Mouse (Mus musculus) forebrain, embryonic 15.5 days (tissue): ENCODE data around the gene Txlnb. TPM values are rescaled to one million over a fixed set of nuclear protein-coding genes. Genes with fewer than 3 reads are reported as not detected.
A peak's percentile ranks its signal among the peaks of the same experiment; 100 is the strongest.
"Not testable (repeated sequence)": the region's sequence is repeated elsewhere in the genome, so short reads cannot be mapped to it uniquely, and the experiment has no call there.

Experiments
- ATAC-seq: fragments of 200-750 bp; cut with Nextera tagmentation; replicated peaks from 2 replicates; pipeline ENCODE4 v1.8.0; 2017; ENCODE audit warnings: mild to moderate bottlenecking, moderate TSS enrichment, moderate library complexity
- H3K27ac ChIP-seq: fragments of 300-500 bp; sonication (generic); replicated peaks from 2 replicates; pipeline ENCODE4 v1.5.1; 2015; ENCODE audit warnings: mild to moderate bottlenecking, inconsistent platforms
- H3K27me3 ChIP-seq: fragments of 300-500 bp; sonication (generic); 2 replicates; pipeline ENCODE4 v1.6.1; 2015; ENCODE audit warnings: inconsistent platforms
- H3K36me3 ChIP-seq: fragments of 300-500 bp; sonication (generic); 2 replicates; pipeline ENCODE4 v1.6.1; 2015; ENCODE audit warnings: mild to moderate bottlenecking, inconsistent platforms
- H3K4me1 ChIP-seq: fragments of 300-500 bp; sonication (generic); 2 replicates; pipeline ENCODE4 v1.6.1; 2015; ENCODE audit warnings: inconsistent platforms
- H3K4me2 ChIP-seq: fragments of 300-500 bp; sonication (generic); replicated peaks from 2 replicates; pipeline ENCODE4 v1.6.1; 2015; ENCODE audit warnings: mild to moderate bottlenecking, inconsistent platforms
- H3K4me3 ChIP-seq: fragments of 300-500 bp; sonication (generic); 2 replicates; pipeline ENCODE4 v1.5.1; 2015; ENCODE audit warnings: mild to moderate bottlenecking, inconsistent platforms
- H3K9ac ChIP-seq: fragments of 300-500 bp; sonication (generic); replicated peaks from 2 replicates; pipeline ENCODE4 v1.6.1; 2015; ENCODE audit warnings: mild to moderate bottlenecking, inconsistent platforms
- H3K9me3 ChIP-seq: fragments of 300-500 bp; sonication (generic); 2 replicates; pipeline ENCODE4 v1.6.1; 2016; ENCODE audit warnings: inconsistent platforms
- WGBS: fragments of 180-500 bp; shearing (Covaris S2); methylation state at CpG from one replicate; pipeline ENCODE4 v1.1.7; 2015; ENCODE audit warnings: mixed read lengths; 5-methylcytosine and 5-hydroxymethylcytosine counted together
- polyA plus RNA-seq: library from polyadenylated mRNA; unstranded; fragments of >200 nt; fragmentation: Nextera tagmentation; extraction: Ambion mirVana; gene quantifications from 2 replicates; pipeline ENCODE4 v1.2.1, GENCODE M21; 2015

The Txlnb gene
- 0.28 and 0.42 TPM in 2 replicates for polyA plus RNA-seq

- Histone ChIP-seq H3K27ac (0 out of 2 replicates have a peak within 1 kb of the TSS, but pooled peaks have one; percentile 21), H3K4me3 (peak within 1 kb of the TSS; percentile 17)
- 3% methylated on average over 13 of the region's 13 CpGs for WGBS
Observed at GRCm38 (mm10) chr10:17795767-17796631, at the start of gene Txlnb. Gene Txlnb (plus strand): TSS chr10:17796226.

GRCm38 (mm10) chr10:17752478-17752877 lies 43.5 kb upstream of the Txlnb start:
- Histone ChIP-seq H3K36me3 (no peaks in the 10 kb centered on the region), H3K4me2 (no peak overlapping the region), H3K4me1 (no peaks in the 10 kb centered on the region), H3K27me3 (no peaks in the 10 kb centered on the region), H3K9me3 (no peaks in the 10 kb centered on the region), H3K4me3 (no peak overlapping the region), H3K9ac (no peak overlapping the region), H3K27ac (no peak overlapping the region)
- no peak for ATAC-seq
- WGBS: 76% methylated on average over 5 of the region's 5 CpGs

More at GRCm38 (mm10) chr10:17795767-17796631, at the start of gene Txlnb:
- Histone ChIP-seq H3K9me3 (no peaks in the 10 kb centered on the region), H3K9ac (peak within 1 kb of the TSS; percentile 19; the same call in 1 of the 2 replicates), H3K4me1 (peaks cover 11% of the 10 kb centered on the region), H3K4me2 (peak within 1 kb of the TSS; percentile 38), H3K36me3 (no peaks in the 10 kb centered on the region), H3K27me3 (no peaks in the 10 kb centered on the region)
- peak; percentile 86 for ATAC-seq

- 94% methylated on average over 3 of the region's 3 CpGs for WGBS
- ATAC-seq: no peak
- H3K27me3 ChIP-seq: no peaks in the 10 kb centered on the region
Observed at GRCm38 (mm10) chr10:17759772-17760171, 36.3 kb upstream of the Txlnb start.

GRCm38 (mm10) chr10:17760750-17761613 lies 35.0 kb upstream of the Txlnb start:
- Histone ChIP-seq H3K4me2 (no peak overlapping the region), H3K27me3 (no peaks in the 10 kb centered on the region), H3K4me1 (no peaks in the 10 kb centered on the region), H3K27ac (no peak overlapping the region), H3K9me3 (no peaks in the 10 kb centered on the region), H3K9ac (no peak overlapping the region), H3K4me3 (no peak overlapping the region), H3K36me3 (no peaks in the 10 kb centered on the region)
- no peak for ATAC-seq
- WGBS: 79% methylated on average over 9 of the region's 9 CpGs

More at GRCm38 (mm10) chr10:17759772-17760171, 36.3 kb upstream of the Txlnb start:
- H3K9ac ChIP-seq: no peak overlapping the region
- no peaks in the 10 kb centered on the region for H3K36me3 ChIP-seq
- H3K9me3 ChIP-seq: no peaks in the 10 kb centered on the region
- no peak overlapping the region for H3K4me3 ChIP-seq
- H3K27ac ChIP-seq: no peak overlapping the region
- no peaks in the 10 kb centered on the region for H3K4me1 ChIP-seq
- no peak overlapping the region for H3K4me2 ChIP-seq

GRCm38 (mm10) chr10:17761652-17762051 lies 34.4 kb upstream of the Txlnb start:
- H3K4me2 ChIP-seq: no peak overlapping the region
- no peak overlapping the region for H3K27ac ChIP-seq
- H3K36me3 ChIP-seq: no peaks in the 10 kb centered on the region
- WGBS: 86% methylated on average over 1 of the region's 1 CpGs
- no peak overlapping the region for H3K9ac ChIP-seq
- H3K27me3 ChIP-seq: no peaks in the 10 kb centered on the region
- H3K9me3 ChIP-seq: no peaks in the 10 kb centered on the region
- no peak overlapping the region for H3K4me3 ChIP-seq
- no peak for ATAC-seq
- H3K4me1 ChIP-seq: no peaks in the 10 kb centered on the region

DNA sequence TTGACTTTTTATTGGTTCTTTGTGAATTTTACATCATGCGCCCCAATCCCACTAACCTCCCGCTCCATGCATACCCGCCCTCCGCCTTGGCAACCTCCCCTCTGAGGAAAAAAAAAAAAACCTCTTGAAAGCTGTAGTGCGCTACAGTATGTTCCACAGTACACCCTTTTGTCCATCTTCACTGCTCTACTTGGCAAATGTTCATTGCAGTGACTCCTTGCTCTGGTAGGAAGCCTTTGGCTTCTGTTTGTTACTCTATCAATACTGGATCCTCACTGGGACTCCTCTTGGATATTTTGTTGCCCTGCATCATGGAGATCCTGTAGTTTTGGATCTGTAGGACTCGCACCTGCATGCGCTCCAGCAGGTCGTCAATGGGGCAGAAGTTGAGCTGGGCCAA lies 33.1 kb upstream of the Txlnb start:
- ATAC-seq: no peak
- Histone ChIP-seq H3K36me3 (no peaks in the 10 kb centered on the region), H3K27me3 (no peaks in the 10 kb centered on the region), H3K4me2 (no peak overlapping the region), H3K4me1 (no peaks in the 10 kb centered on the region), H3K27ac (no peak overlapping the region), H3K9me3 (no peaks in the 10 kb centered on the region), H3K4me3 (no peak overlapping the region), H3K9ac (no peak overlapping the region)
- WGBS: 92% methylated on average over 8 of the region's 8 CpGs

DNA sequence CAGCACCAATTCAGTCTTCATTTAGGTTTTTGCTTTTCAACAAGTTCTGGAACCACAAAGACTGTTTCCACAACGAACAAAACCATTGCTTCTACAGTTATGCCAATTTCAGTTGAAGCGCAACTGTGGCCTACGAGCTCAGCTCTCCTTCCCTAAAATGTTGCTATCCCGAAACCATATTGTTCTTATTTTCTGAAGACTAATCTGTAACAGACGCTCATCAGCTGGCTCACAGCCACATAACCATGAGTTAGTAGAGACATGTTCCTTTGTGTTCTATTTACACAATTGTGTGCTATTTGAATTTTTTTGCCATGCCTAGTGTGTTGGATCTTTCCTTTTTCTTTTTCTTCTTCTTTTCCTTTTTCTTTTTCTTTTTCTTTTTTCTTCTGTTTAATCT lies 26.2 kb upstream of the Txlnb start:
- Histone ChIP-seq H3K36me3 (no peaks in the 10 kb centered on the region), H3K9ac (no peak overlapping the region), H3K27me3 (no peaks in the 10 kb centered on the region), H3K27ac (no peak overlapping the region), H3K9me3 (no peaks in the 10 kb centered on the region), H3K4me3 (no peak overlapping the region), H3K4me2 (no peak overlapping the region), H3K4me1 (no peaks in the 10 kb centered on the region)
- 82% methylated on average over 5 of the region's 5 CpGs for WGBS
- no peak for ATAC-seq

- no peak for ATAC-seq
- H3K4me2 ChIP-seq: no peak overlapping the region
- H3K4me1 ChIP-seq: no peaks in the 10 kb centered on the region
- no peak overlapping the region for H3K27ac ChIP-seq
- no peaks in the 10 kb centered on the region for H3K27me3 ChIP-seq
- no peaks in the 10 kb centered on the region for H3K9me3 ChIP-seq
- H3K36me3 ChIP-seq: no peaks in the 10 kb centered on the region
- H3K4me3 ChIP-seq: no peak overlapping the region
- H3K9ac ChIP-seq: no peak overlapping the region
- 93% methylated on average over 10 of the region's 10 CpGs for WGBS
Observed at GRCm38 (mm10) chr10:17772364-17772763, 23.7 kb upstream of the Txlnb start.

- H3K9me3 ChIP-seq: no peaks in the 10 kb centered on the region
- no peak for ATAC-seq
- H3K27me3 ChIP-seq: no peaks in the 10 kb centered on the region
- no peak overlapping the region for H3K4me2 ChIP-seq
- no peak overlapping the region for H3K9ac ChIP-seq
- 86% methylated on average over 3 of the region's 3 CpGs for WGBS
- no peak overlapping the region for H3K27ac ChIP-seq
- no peaks in the 10 kb centered on the region for H3K36me3 ChIP-seq
- H3K4me3 ChIP-seq: no peak overlapping the region
- H3K4me1 ChIP-seq: no peaks in the 10 kb centered on the region
Observed at GRCm38 (mm10) chr10:17774366-17774765, 21.7 kb upstream of the Txlnb start.

GRCm38 (mm10) chr10:17775079-17775478 lies 20.9 kb upstream of the Txlnb start:
- 91% methylated on average over 4 of the region's 4 CpGs for WGBS
- ATAC-seq: no peak

DNA sequence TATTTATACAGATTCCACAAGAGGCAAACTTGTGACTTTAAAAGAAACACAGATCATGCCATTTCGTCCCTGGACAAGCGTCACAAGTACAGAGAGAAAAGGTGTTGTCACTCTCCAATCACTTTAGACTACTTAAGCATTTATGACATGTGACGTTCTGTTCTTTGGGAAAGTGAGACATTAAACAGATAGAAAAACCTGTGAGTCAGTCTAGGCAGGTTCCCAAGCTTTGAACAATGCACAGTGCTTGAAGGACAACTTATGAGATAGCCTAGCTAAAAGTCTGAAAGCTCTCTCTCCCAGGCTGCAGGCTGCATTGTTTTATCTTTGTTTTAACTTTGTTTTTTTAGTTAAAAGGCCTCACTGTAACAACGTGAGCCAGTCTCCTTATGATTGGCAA lies 19.3 kb upstream of the Txlnb start:
- H3K4me2 ChIP-seq, ATAC-seq, H3K27me3 ChIP-seq, H3K4me1 ChIP-seq, H3K27ac ChIP-seq, H3K9ac ChIP-seq, H3K4me3 ChIP-seq, H3K36me3 ChIP-seq, H3K9me3 ChIP-seq: not testable (repeated sequence)
- WGBS: 82% methylated on average over 4 of the region's 4 CpGs

More at GRCm38 (mm10) chr10:17775079-17775478, 20.9 kb upstream of the Txlnb start:
- Histone ChIP-seq H3K27ac (no peak overlapping the region), H3K9ac (no peak overlapping the region), H3K4me1 (no peaks in the 10 kb centered on the region), H3K4me3 (no peak overlapping the region), H3K36me3 (no peaks in the 10 kb centered on the region), H3K4me2 (no peak overlapping the region), H3K9me3 (no peaks in the 10 kb centered on the region), H3K27me3 (no peaks in the 10 kb centered on the region)

DNA sequence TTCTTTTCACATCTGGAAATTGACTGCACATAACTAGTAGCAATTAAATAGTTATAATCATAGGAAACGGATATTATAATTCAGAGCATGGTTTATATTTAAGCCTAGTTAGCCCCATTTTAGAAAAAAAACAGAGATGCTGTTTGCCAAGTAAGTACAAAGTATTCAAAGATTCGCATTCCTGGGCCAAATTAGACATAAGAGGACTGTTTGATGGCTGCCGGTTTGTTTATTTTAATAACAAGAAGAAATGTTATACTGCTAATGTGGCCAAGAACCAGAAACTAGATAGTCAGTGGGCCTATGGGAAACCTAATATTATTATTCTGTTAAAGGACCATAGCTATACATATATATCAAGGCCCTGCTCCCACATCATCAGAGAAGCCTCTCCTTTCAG lies 9.3 kb upstream of the Txlnb start:
- ATAC-seq: no peak
- Histone ChIP-seq H3K4me2 (no peak overlapping the region), H3K9ac (no peak overlapping the region)

More for the DNA sequence above, 9.3 kb upstream of the Txlnb start:
- no peaks in the 10 kb centered on the region for H3K27me3 ChIP-seq
- H3K4me1 ChIP-seq: no peaks in the 10 kb centered on the region
- no peaks in the 10 kb centered on the region for H3K36me3 ChIP-seq
- no peak overlapping the region for H3K4me3 ChIP-seq
- no peaks in the 10 kb centered on the region for H3K9me3 ChIP-seq
- WGBS: 87% methylated on average over 3 of the region's 3 CpGs
- H3K27ac ChIP-seq: no peak overlapping the region
